Mouse (Mus musculus): ENCODE measurements around the gene Apba2.

- TF ChIP-seq CTCF (IDR thresholded peaks at IDR 0.05; ENCODE audit: low read depth, low read length) (no peak), POLR2A (IDR thresholded peaks at IDR 0.05; ENCODE audit: borderline replicate concordance, low read depth, low read length) (no peak)
Measured at GRCm38 (mm10) chr7:64645458-64645857, 144.0 kb downstream of the Apba2 start.
